Mouse (Mus musculus): Measurements from ENCODE around the gene Ddb2. TPM values are rescaled to one million over a fixed set of nuclear protein-coding genes. Genes with fewer than 3 reads are reported as not detected.

Gene Ddb2
- polyA plus RNA-seq, 1 experiment from 2014 or later = 13.5 TPM

GRCm38 (mm10) chr2:91202222-91202971, 34.4 kb downstream of the Ddb2 start, which contains the start of the genes Nr1h3 and Acp2:
Gene Nr1h3, minus strand, starts transcription at chr2:91202834.
Gene Acp2, plus strand, starts transcription at chr2:91202885.
- WGBS = 5% methylated on average over 28 of the region's 28 CpGs
- Histone ChIP-seq H3K27ac (ENCODE audit: low read depth, low read length) (peak within 1 kb of the TSS; percentile 83), H3K4me1 (ENCODE audit: control insufficient read depth, insufficient read depth, low read length) (peaks cover 20% of the 10 kb centered on the region; the same call in 1 of the 2 replicates), H3K9ac (replicated peaks; ENCODE audit: low read depth, low read length) (peak within 1 kb of the TSS; percentile 88), H3K36me3 (ENCODE audit: control insufficient read depth, insufficient read depth, low read length) (peaks cover 17% of the 10 kb centered on the region), H3K4me2 (ENCODE audit: low read depth, low read length) (peak within 1 kb of the TSS; percentile 83), H3K4me3 (ENCODE audit: low read depth, low read length) (peak within 1 kb of the TSS; percentile 83), H3K9me3 (ENCODE audit: control insufficient read depth, low read length) (no peaks in the 10 kb centered on the region), H3K27me3 (ENCODE audit: control insufficient read depth, insufficient read depth, low read length) (no peaks in the 10 kb centered on the region)
- peak; percentile 98 for ATAC-seq (ENCODE audit: low read depth)

GRCm38 (mm10) chr2:91198888-91199287, 37.9 kb downstream of the Ddb2 start:
- no peak overlapping the region for H3K4me3 ChIP-seq (ENCODE audit: low read depth, low read length)
- 86% methylated on average over 3 of the region's 3 CpGs for WGBS

GRCm38 (mm10) chr2:91196577-91197001, 40.2 kb downstream of the Ddb2 start:
- H3K36me3 ChIP-seq (ENCODE audit: control insufficient read depth, insufficient read depth, low read length) = no peaks in the 10 kb centered on the region
- H3K27ac ChIP-seq (ENCODE audit: low read depth, low read length) = no peak overlapping the region
- no peak overlapping the region for H3K4me3 ChIP-seq (ENCODE audit: low read depth, low read length)
- no peak overlapping the region for H3K9ac ChIP-seq (replicated peaks; ENCODE audit: low read depth, low read length)
- H3K9me3 ChIP-seq (ENCODE audit: control insufficient read depth, low read length) = no peaks in the 10 kb centered on the region
- 67% methylated on average over 3 of the region's 3 CpGs for WGBS
- ATAC-seq (ENCODE audit: low read depth) = no peak
- H3K4me1 ChIP-seq (ENCODE audit: control insufficient read depth, insufficient read depth, low read length) = peaks cover 1% of the 10 kb centered on the region; the same call in 1 of the 2 replicates
- no peak overlapping the region for H3K4me2 ChIP-seq (ENCODE audit: low read depth, low read length)
- H3K27me3 ChIP-seq (ENCODE audit: control insufficient read depth, insufficient read depth, low read length) = no peaks in the 10 kb centered on the region

More at GRCm38 (mm10) chr2:91198888-91199287, 37.9 kb downstream of the Ddb2 start:
- Histone ChIP-seq H3K27me3 (ENCODE audit: control insufficient read depth, insufficient read depth, low read length) (no peaks in the 10 kb centered on the region), H3K27ac (ENCODE audit: low read depth, low read length) (no peak overlapping the region), H3K4me2 (ENCODE audit: low read depth, low read length) (no peak overlapping the region), H3K9ac (replicated peaks; ENCODE audit: low read depth, low read length) (no peak overlapping the region), H3K9me3 (ENCODE audit: control insufficient read depth, low read length) (no peaks in the 10 kb centered on the region), H3K36me3 (ENCODE audit: control insufficient read depth, insufficient read depth, low read length) (no peaks in the 10 kb centered on the region), H3K4me1 (ENCODE audit: control insufficient read depth, insufficient read depth, low read length) (peaks cover 12% of the 10 kb centered on the region; the same call in 1 of the 2 replicates)
- no peak for ATAC-seq (ENCODE audit: low read depth)

GRCm38 (mm10) chr2:91194624-91195332, 42.0 kb downstream of the Ddb2 start:
- 0 out of 2 replicates have a peak overlapping the region, but pooled peaks have one; percentile 21 for H3K9ac ChIP-seq (replicated peaks; ENCODE audit: low read depth, low read length)
- no peaks in the 10 kb centered on the region for H3K27me3 ChIP-seq (ENCODE audit: control insufficient read depth, insufficient read depth, low read length)
- under 1% methylated on average over 23 of the region's 27 CpGs for WGBS

GRCm38 (mm10) chr2:91190501-91190900, 46.3 kb downstream of the Ddb2 start:
- Histone ChIP-seq H3K36me3 (ENCODE audit: control insufficient read depth, insufficient read depth, low read length) (no peaks in the 10 kb centered on the region), H3K4me2 (ENCODE audit: low read depth, low read length) (no peak overlapping the region), H3K9ac (replicated peaks; ENCODE audit: low read depth, low read length) (no peak overlapping the region), H3K27ac (ENCODE audit: low read depth, low read length) (no peak overlapping the region), H3K9me3 (ENCODE audit: control insufficient read depth, low read length) (no peaks in the 10 kb centered on the region), H3K4me1 (ENCODE audit: control insufficient read depth, insufficient read depth, low read length) (no peaks in the 10 kb centered on the region), H3K27me3 (ENCODE audit: control insufficient read depth, insufficient read depth, low read length) (no peaks in the 10 kb centered on the region), H3K4me3 (ENCODE audit: low read depth, low read length) (no peak overlapping the region)
- WGBS = 90% methylated on average over 16 of the region's 16 CpGs
- ATAC-seq (ENCODE audit: low read depth) = no peak

More at GRCm38 (mm10) chr2:91194624-91195332, 42.0 kb downstream of the Ddb2 start:
- H3K4me2 ChIP-seq (ENCODE audit: low read depth, low read length) = peak overlapping the region; percentile 54
- ATAC-seq (ENCODE audit: low read depth) = peak; percentile 82
- no peaks in the 10 kb centered on the region for H3K9me3 ChIP-seq (ENCODE audit: control insufficient read depth, low read length)
- no peaks in the 10 kb centered on the region for H3K36me3 ChIP-seq (ENCODE audit: control insufficient read depth, insufficient read depth, low read length)
- no peak overlapping the region for H3K27ac ChIP-seq (ENCODE audit: low read depth, low read length)
- no peaks in the 10 kb centered on the region for H3K4me1 ChIP-seq (ENCODE audit: control insufficient read depth, insufficient read depth, low read length)
- peak overlapping the region; percentile 20; the same call in 1 of the 2 replicates for H3K4me3 ChIP-seq (ENCODE audit: low read depth, low read length)

GRCm38 (mm10) chr2:91187431-91187830, 49.4 kb downstream of the Ddb2 start:
- WGBS = 70% methylated on average over 4 of the region's 4 CpGs
- Histone ChIP-seq H3K4me2 (ENCODE audit: low read depth, low read length) (no peak overlapping the region), H3K36me3 (ENCODE audit: control insufficient read depth, insufficient read depth, low read length) (no peaks in the 10 kb centered on the region), H3K9me3 (ENCODE audit: control insufficient read depth, low read length) (no peaks in the 10 kb centered on the region), H3K4me1 (ENCODE audit: control insufficient read depth, insufficient read depth, low read length) (peaks cover 3% of the 10 kb centered on the region; the same call in 1 of the 2 replicates), H3K4me3 (ENCODE audit: low read depth, low read length) (no peak overlapping the region), H3K27ac (ENCODE audit: low read depth, low read length) (no peak overlapping the region), H3K9ac (replicated peaks; ENCODE audit: low read depth, low read length) (no peak overlapping the region), H3K27me3 (ENCODE audit: control insufficient read depth, insufficient read depth, low read length) (no peaks in the 10 kb centered on the region)
- no peak for ATAC-seq (ENCODE audit: low read depth)

- Histone ChIP-seq H3K4me3 (ENCODE audit: low read depth, low read length) (no peak overlapping the region), H3K9me3 (ENCODE audit: control insufficient read depth, low read length) (no peaks in the 10 kb centered on the region), H3K4me2 (ENCODE audit: low read depth, low read length) (no peak overlapping the region), H3K36me3 (ENCODE audit: control insufficient read depth, insufficient read depth, low read length) (no peaks in the 10 kb centered on the region), H3K4me1 (ENCODE audit: control insufficient read depth, insufficient read depth, low read length) (peaks cover 12% of the 10 kb centered on the region), H3K27me3 (ENCODE audit: control insufficient read depth, insufficient read depth, low read length) (no peaks in the 10 kb centered on the region), H3K9ac (replicated peaks; ENCODE audit: low read depth, low read length) (no peak overlapping the region), H3K27ac (ENCODE audit: low read depth, low read length) (no peak overlapping the region)
- WGBS = 81% methylated on average over 1 of the region's 1 CpGs
- no peak for ATAC-seq (ENCODE audit: low read depth)
These were observed 50.6 kb downstream of the Ddb2 start for GRCm38 (mm10) chr2:91186208-91186607.

GRCm38 (mm10) chr2:91183711-91184405, 52.9 kb downstream of the Ddb2 start, which contains the start of gene Madd:
Gene Madd, minus strand, starts transcription at chr2:91183837.
- ATAC-seq (ENCODE audit: low read depth) = no peak
- H3K4me3 ChIP-seq (ENCODE audit: low read depth, low read length) = peak within 1 kb of the TSS; percentile 95
- H3K27ac ChIP-seq (ENCODE audit: low read depth, low read length) = peak within 1 kb of the TSS; percentile 90
- H3K36me3 ChIP-seq (ENCODE audit: control insufficient read depth, insufficient read depth, low read length) = no peaks in the 10 kb centered on the region
- 74% methylated on average over 15 of the region's 15 CpGs for WGBS
- H3K27me3 ChIP-seq (ENCODE audit: control insufficient read depth, insufficient read depth, low read length) = no peaks in the 10 kb centered on the region
- peak within 1 kb of the TSS; percentile 81 for H3K4me2 ChIP-seq (ENCODE audit: low read depth, low read length)
- H3K9me3 ChIP-seq (ENCODE audit: control insufficient read depth, low read length) = no peaks in the 10 kb centered on the region
- peaks cover 20% of the 10 kb centered on the region for H3K4me1 ChIP-seq (ENCODE audit: control insufficient read depth, insufficient read depth, low read length)
- peak within 1 kb of the TSS; percentile 86 for H3K9ac ChIP-seq (replicated peaks; ENCODE audit: low read depth, low read length)
